In genomic region chr15:79326264-79326663, GRCm38 (mm10) we compare ENCODE assay signal across 9 mouse cellular contexts. TPM values are rescaled to one million over a fixed set of nuclear protein-coding genes. Genes with fewer than 3 reads are reported as not detected.
DNase-seq lines count a peak whose midpoint lies in the region; ATAC-seq lines count a peak whose summit lies in the region.
"Had no signal": no experiment of that assay in that cellular context is flagged by ENCODE, and none has a peak within 500 bp of the region (broad histone marks: within the 10 kb centered on the region; RNA-seq: fewer than 3 reads in every experiment).

No protein-coding gene starts in this region.

- 0 out of 2 replicates have a peak overlapping the region, but pooled peaks have one; percentile 13 for H3K4me3 ChIP-seq in heart, embryonic 10.5 days
- H3K4me3 ChIP-seq in heart, embryonic 12.5 days = no peak overlapping the region
- no peak overlapping the region for H3K4me3 ChIP-seq in kidney, embryonic 15.5 days (replicated peaks)
- H3K4me3 ChIP-seq in midbrain, embryonic 13.5 days (replicated peaks) = no peak overlapping the region

- no peak overlapping the region for H3K9ac ChIP-seq in heart, embryonic 12.5 days
- no peak overlapping the region for H3K9ac ChIP-seq in kidney, embryonic 15.5 days
- H3K9ac ChIP-seq in midbrain, embryonic 13.5 days (replicated peaks) = no peak overlapping the region

- ATAC-seq in heart, embryonic 12.5 days (ENCODE audit: insufficient number of reproducible peaks, low FRiP score) = no peak
- no peak for ATAC-seq in kidney, embryonic 15.5 days (replicated peaks; ENCODE audit: low FRiP score)
- no peak for ATAC-seq in midbrain, embryonic 13.5 days
- no peak for ATAC-seq in frontal cortex, adult (ENCODE audit: low TSS enrichment)

- no peaks in the 10 kb centered on the region for H3K36me3 ChIP-seq in heart, embryonic 10.5 days
- H3K36me3 ChIP-seq in heart, embryonic 12.5 days = no peaks in the 10 kb centered on the region
- no peaks in the 10 kb centered on the region for H3K36me3 ChIP-seq in kidney, embryonic 15.5 days
- no peaks in the 10 kb centered on the region for H3K36me3 ChIP-seq in midbrain, embryonic 13.5 days

- no peaks in the 10 kb centered on the region for H3K27me3 ChIP-seq in heart, embryonic 10.5 days (ENCODE audit: insufficient read depth, poor library complexity, severe bottlenecking)
- H3K27me3 ChIP-seq in heart, embryonic 12.5 days (replicated peaks) = no peaks in the 10 kb centered on the region
- no peaks in the 10 kb centered on the region for H3K27me3 ChIP-seq in kidney, embryonic 15.5 days
- H3K27me3 ChIP-seq in midbrain, embryonic 13.5 days = no peaks in the 10 kb centered on the region

- 70% methylated on average over 4 of the region's 4 CpGs for WGBS in heart, embryonic 10.5 days
- 60% methylated on average over 4 of the region's 4 CpGs for WGBS in heart, embryonic 12.5 days
- WGBS in kidney, embryonic 15.5 days = 32% methylated on average over 4 of the region's 4 CpGs
- 73% methylated on average over 4 of the region's 4 CpGs for WGBS in midbrain, embryonic 13.5 days

- no peak overlapping the region for H3K4me2 ChIP-seq in heart, embryonic 12.5 days
- peak overlapping the region; percentile 88 for H3K4me2 ChIP-seq in kidney, embryonic 15.5 days
- peak overlapping the region; percentile 22; the same call in 1 of the 2 replicates for H3K4me2 ChIP-seq in midbrain, embryonic 13.5 days (replicated peaks)

- H3K4me1 ChIP-seq in heart, embryonic 10.5 days = peaks cover 60% of the 10 kb centered on the region
- peaks cover 59% of the 10 kb centered on the region for H3K4me1 ChIP-seq in heart, embryonic 12.5 days (replicated peaks)
- H3K4me1 ChIP-seq in kidney, embryonic 15.5 days = peaks cover 63% of the 10 kb centered on the region
- H3K4me1 ChIP-seq in midbrain, embryonic 13.5 days (replicated peaks) = peaks cover 27% of the 10 kb centered on the region

- H3K27ac ChIP-seq in heart, embryonic 10.5 days = 0 out of 2 replicates have a peak overlapping the region, but pooled peaks have one; percentile 60
- H3K27ac ChIP-seq in heart, embryonic 12.5 days (ENCODE audit: poor library complexity, severe bottlenecking) = no peak overlapping the region
- H3K27ac ChIP-seq in kidney, embryonic 15.5 days = peak overlapping the region; percentile 94; the same call in 1 of the 2 replicates
- H3K27ac ChIP-seq in midbrain, embryonic 13.5 days = 0 out of 2 replicates have a peak overlapping the region, but pooled peaks have one; percentile 89

- no peak for DNase-seq in heart, embryonic 10.5 days (ENCODE audit: low spot score)
- DNase-seq in MN1 (ENCODE audit: low spot score) = peak; percentile 70
- no peak for DNase-seq in Muller cell, postnatal 12 days (ENCODE audit: inconsistent ontology term)
- DNase-seq in cerebellum, adult 8-10 months = no peak
- DNase-seq: thymus, adult 18-20 months had no signal

- H3K9me3 ChIP-seq in heart, embryonic 10.5 days = no peaks in the 10 kb centered on the region
- H3K9me3 ChIP-seq in heart, embryonic 12.5 days (replicated peaks) = no peaks in the 10 kb centered on the region
- no peaks in the 10 kb centered on the region for H3K9me3 ChIP-seq in kidney, embryonic 15.5 days (replicated peaks)
- no peaks in the 10 kb centered on the region for H3K9me3 ChIP-seq in midbrain, embryonic 13.5 days

RNA-seq across cellular contexts. Expression of gene Pla2g6, which starts 1.9 kb away (rescaled TPM):
- polyA plus RNA-seq in heart, embryonic 10.5 days (2016; fragmentation: Nextera tagmentation; extraction: Ambion mirVana) = 17.2 and 17.3 TPM in 2 replicates
- 12.1 and 14.4 TPM in 2 replicates for polyA plus RNA-seq in heart, embryonic 12.5 days (2016; fragmentation: Nextera tagmentation; extraction: Ambion mirVana)
- polyA plus RNA-seq in kidney, embryonic 15.5 days (2015; fragmentation: Nextera tagmentation; extraction: Ambion mirVana) = 16.9 and 17.7 TPM in 2 replicates
- polyA plus RNA-seq in midbrain, embryonic 13.5 days (2015; fragmentation: Nextera tagmentation; extraction: Ambion mirVana) = 37.5 and 43.3 TPM in 2 replicates

RNA-seq across cellular contexts. Expression of gene Maff, which starts 20.2 kb away (rescaled TPM):
- polyA plus RNA-seq in heart, embryonic 10.5 days (2016; fragmentation: Nextera tagmentation; extraction: Ambion mirVana) = 1.6 and 2.0 TPM in 2 replicates
- polyA plus RNA-seq in heart, embryonic 12.5 days (2016; fragmentation: Nextera tagmentation; extraction: Ambion mirVana) = 1.9 and 2.6 TPM in 2 replicates
- polyA plus RNA-seq in kidney, embryonic 15.5 days (2015; fragmentation: Nextera tagmentation; extraction: Ambion mirVana) = 3.8 and 4.4 TPM in 2 replicates
- polyA plus RNA-seq in midbrain, embryonic 13.5 days (2015; fragmentation: Nextera tagmentation; extraction: Ambion mirVana) = 0.76 and 0.79 TPM in 2 replicates

RNA-seq across cellular contexts. Expression of gene Baiap2l2, which starts 40.9 kb away (rescaled TPM):
- 10.2 and 14.7 TPM in 2 replicates for polyA plus RNA-seq in heart, embryonic 10.5 days (2016; fragmentation: Nextera tagmentation; extraction: Ambion mirVana)
- polyA plus RNA-seq in heart, embryonic 12.5 days (2016; fragmentation: Nextera tagmentation; extraction: Ambion mirVana) = 9.3 and 11.9 TPM in 2 replicates
- polyA plus RNA-seq in kidney, embryonic 15.5 days (2015; fragmentation: Nextera tagmentation; extraction: Ambion mirVana) = 13.4 and 14.3 TPM in 2 replicates
- polyA plus RNA-seq in midbrain, embryonic 13.5 days (2015; fragmentation: Nextera tagmentation; extraction: Ambion mirVana) = 0.72 and 1.4 TPM in 2 replicates
